Mouse (Mus musculus) hindbrain, embryonic 12.5 days (tissue): ENCODE measurements around the gene Poglut1. TPM values are rescaled to one million over a fixed set of nuclear protein-coding genes. Genes with fewer than 3 reads are reported as not detected.

Source experiments
- ATAC-seq: fragments of 200-750 bp; cut with Nextera tagmentation; 2 replicates; pipeline ENCODE4 v1.8.0; 2017; ENCODE audit warnings: moderate TSS enrichment; ENCODE audit not compliant: low FRiP score
- H3K27ac ChIP-seq: fragments of 300-500 bp; sonication (generic); 2 replicates; pipeline ENCODE4 v1.5.1; 2016; ENCODE audit warnings: mild to moderate bottlenecking
- H3K27me3 ChIP-seq: fragments of 300-500 bp; sonication (generic); 2 replicates; pipeline ENCODE4 v1.6.1; 2016; ENCODE audit warnings: mild to moderate bottlenecking
- H3K36me3 ChIP-seq: fragments of 300-500 bp; sonication (generic); 2 replicates; pipeline ENCODE4 v1.6.1; 2016; ENCODE audit warnings: mild to moderate bottlenecking
- H3K4me1 ChIP-seq: fragments of 300-500 bp; sonication (generic); 2 replicates; pipeline ENCODE4 v1.6.1; 2016
- H3K4me2 ChIP-seq: fragments of 300-500 bp; sonication (generic); replicated peaks from 2 replicates; pipeline ENCODE4 v1.6.1; 2016; ENCODE audit warnings: mild to moderate bottlenecking
- H3K4me3 ChIP-seq: fragments of 300-500 bp; sonication (generic); 2 replicates; pipeline ENCODE4 v1.5.1; 2016; ENCODE audit warnings: mild to moderate bottlenecking
- H3K9ac ChIP-seq: fragments of 300-500 bp; sonication (generic); 2 replicates; pipeline ENCODE4 v1.6.1; 2016; ENCODE audit warnings: mild to moderate bottlenecking, moderate library complexity
- H3K9me3 ChIP-seq: fragments of 300-500 bp; sonication (generic); replicated peaks from 2 replicates; pipeline ENCODE4 v1.6.1; 2016; ENCODE audit warnings: mild to moderate bottlenecking
- WGBS: fragments of 180-500 bp; shearing (Covaris S2); methylation state at CpG from one replicate; pipeline ENCODE4 v1.1.7; 2016; 5-methylcytosine and 5-hydroxymethylcytosine counted together
- polyA plus RNA-seq: library from polyadenylated mRNA; unstranded; fragments of >200 nt; fragmentation: Nextera tagmentation; extraction: Ambion mirVana; gene quantifications from 2 replicates; pipeline ENCODE4 v1.2.1, GENCODE M21; 2016

Gene Poglut1
- polyA plus RNA-seq, 1 experiment from 2014 or later: 76.8 TPM

DNA sequence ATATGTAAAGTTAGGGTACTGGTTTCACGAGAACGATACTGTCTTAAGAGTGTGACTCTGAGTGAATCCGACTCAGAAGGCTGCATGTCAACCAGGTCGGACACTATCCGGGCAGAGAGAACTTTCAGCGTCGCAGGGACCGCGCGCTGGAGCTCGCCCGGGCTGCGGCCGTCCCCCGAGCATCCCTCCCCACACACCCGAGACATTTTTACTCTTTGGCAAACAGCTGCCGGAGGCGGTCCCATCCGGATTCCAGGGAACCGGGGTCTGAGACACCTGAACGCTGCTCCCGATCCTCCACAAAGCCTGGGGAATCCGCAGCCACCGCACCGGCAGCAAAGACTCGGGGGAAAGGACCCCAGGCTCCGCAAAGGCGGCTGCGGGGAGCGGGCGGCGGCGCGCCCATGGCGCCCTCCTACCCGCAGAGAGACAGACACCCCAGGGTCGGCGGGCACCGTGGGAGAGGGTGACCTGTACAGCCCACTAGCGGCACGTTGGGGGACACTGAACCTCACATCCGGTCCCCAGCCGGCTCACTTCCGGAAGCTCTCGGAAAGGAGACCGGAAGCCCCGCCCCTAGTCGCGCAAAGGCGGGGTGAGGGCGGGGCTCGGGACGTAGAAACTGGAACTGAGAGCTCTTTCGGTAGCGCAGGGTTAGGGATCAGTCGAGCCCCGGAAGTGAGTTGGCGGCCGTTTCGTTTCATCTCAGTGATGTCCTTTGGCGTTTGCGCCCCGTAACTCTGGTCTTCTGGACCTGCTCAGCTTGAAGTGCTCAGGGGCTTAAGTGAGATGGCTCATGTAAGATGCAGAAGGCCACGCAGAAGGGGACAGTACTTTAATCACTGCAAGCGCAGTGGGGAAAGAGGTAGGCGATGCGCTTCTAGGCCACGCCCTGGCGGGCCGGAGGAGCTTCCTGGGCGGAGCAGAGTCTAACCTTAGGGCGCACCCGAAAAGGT lies 27.7 kb downstream of the Poglut1 start, which contains the start of gene Timmdc1:
Gene Timmdc1 (minus strand): TSS at position 535 of the 956 bp plus-strand sequence.
- ATAC-seq: peak; percentile 99
- peak within 1 kb of the TSS; percentile 74 for H3K4me3 ChIP-seq
- under 1% methylated on average over 73 of the region's 73 CpGs for WGBS
- H3K9ac ChIP-seq: peak within 1 kb of the TSS; percentile 80
- no peaks in the 10 kb centered on the region for H3K27me3 ChIP-seq
- H3K4me1 ChIP-seq: peaks cover 12% of the 10 kb centered on the region
- peak within 1 kb of the TSS; percentile 96 for H3K27ac ChIP-seq
- peak within 1 kb of the TSS; percentile 61 for H3K4me2 ChIP-seq
- H3K9me3 ChIP-seq: no peaks in the 10 kb centered on the region
- H3K36me3 ChIP-seq: peaks cover 39% of the 10 kb centered on the region

DNA sequence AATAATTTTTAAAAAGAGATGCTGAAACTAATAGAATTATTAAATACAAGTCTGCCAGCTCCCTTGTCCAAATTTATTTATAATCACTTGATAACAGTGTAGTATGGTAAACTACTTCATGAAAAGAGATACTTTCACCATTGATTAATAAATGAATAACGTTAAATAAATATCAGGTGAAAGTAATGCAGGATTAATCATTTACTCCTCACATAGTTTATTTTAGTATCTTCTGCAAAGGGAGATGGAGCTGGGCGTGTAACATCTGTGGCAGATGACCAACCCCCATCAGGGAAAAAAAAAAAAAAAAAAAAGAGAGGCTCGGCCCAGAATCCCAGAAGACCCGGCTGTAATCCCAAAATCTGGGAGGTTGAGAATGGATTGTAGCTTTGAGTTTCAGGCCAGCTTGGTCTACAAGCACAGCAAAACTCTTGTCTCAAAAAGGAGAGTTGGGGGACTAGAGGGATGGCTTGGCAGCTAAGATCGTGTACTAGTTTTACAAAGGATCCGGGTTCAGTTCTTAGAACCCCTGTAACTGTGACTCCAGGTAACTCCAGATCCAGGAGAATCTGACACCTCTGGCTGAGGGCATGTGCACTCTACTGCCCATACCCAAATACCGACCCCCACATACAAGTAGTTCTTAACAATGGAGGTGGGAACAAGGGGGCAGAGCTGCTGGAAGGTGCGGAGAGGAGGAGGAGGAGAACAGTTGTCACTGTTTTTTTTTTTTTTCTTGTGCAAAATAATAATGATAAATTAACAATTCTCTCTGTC lies 28.7 kb downstream of the Poglut1 start:
- H3K9ac ChIP-seq: peak overlapping the region; percentile 32; the same call in 1 of the 2 replicates
- 41% methylated on average over 8 of the region's 8 CpGs for WGBS
- no peak for ATAC-seq
- H3K4me2 ChIP-seq: peak overlapping the region; percentile 61
- H3K4me1 ChIP-seq: peaks cover 12% of the 10 kb centered on the region
- H3K27me3 ChIP-seq: no peaks in the 10 kb centered on the region
- peak overlapping the region; percentile 74 for H3K4me3 ChIP-seq
- H3K9me3 ChIP-seq: no peaks in the 10 kb centered on the region
- no peak overlapping the region for H3K27ac ChIP-seq
- H3K36me3 ChIP-seq: peaks cover 38% of the 10 kb centered on the region

DNA sequence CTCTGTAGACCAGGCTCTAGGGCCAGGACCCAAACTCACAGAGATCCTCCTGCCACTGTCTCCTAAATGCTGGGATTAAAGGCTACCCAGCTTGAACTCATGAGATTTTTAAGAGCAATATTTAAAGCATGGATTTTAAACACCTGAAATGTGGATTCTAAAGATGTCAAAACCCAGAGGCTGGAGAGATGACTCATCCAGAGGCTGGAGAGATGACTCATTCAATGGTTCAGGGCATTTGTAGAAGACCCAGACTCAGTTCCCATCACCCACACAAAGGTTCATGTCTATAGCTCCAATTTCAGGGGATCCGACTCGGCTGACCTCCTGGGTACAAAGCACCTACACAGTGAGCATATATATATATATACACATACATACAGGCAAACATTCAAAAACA lies 30.9 kb downstream of the Poglut1 start:
- H3K27ac ChIP-seq: no peak overlapping the region
- ATAC-seq: no peak
- H3K27me3 ChIP-seq: no peaks in the 10 kb centered on the region
- 93% methylated on average over 2 of the region's 2 CpGs for WGBS
- H3K9me3 ChIP-seq: no peaks in the 10 kb centered on the region
- no peak overlapping the region for H3K4me3 ChIP-seq
- H3K36me3 ChIP-seq: peaks cover 30% of the 10 kb centered on the region
- peaks cover 12% of the 10 kb centered on the region for H3K4me1 ChIP-seq
- no peak overlapping the region for H3K9ac ChIP-seq
- H3K4me2 ChIP-seq: no peak overlapping the region

DNA sequence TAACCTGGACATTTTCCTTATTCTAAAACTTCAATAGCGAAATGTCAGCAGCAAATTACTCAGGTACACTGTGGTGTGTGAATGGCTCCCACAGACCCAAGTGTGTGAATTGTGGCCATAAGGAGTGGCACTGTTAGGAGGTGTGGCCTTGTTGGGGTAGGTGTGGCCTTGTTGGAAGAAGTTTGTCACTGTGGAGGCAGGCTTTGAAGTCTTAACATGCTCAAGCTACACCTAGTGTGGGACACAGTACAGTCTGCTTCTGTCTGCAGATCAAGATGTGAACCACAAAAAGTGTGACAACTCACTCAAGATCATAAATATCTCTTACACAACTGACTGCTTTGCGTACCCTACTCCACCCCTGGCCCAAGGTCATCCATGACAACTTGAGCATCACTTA lies 39.2 kb downstream of the Poglut1 start:
- Histone ChIP-seq H3K27ac (no peak overlapping the region), H3K27me3 (no peaks in the 10 kb centered on the region), H3K9me3 (no peaks in the 10 kb centered on the region), H3K9ac (no peak overlapping the region), H3K4me2 (no peak overlapping the region), H3K4me1 (no peaks in the 10 kb centered on the region), H3K4me3 (no peak overlapping the region), H3K36me3 (peaks cover 60% of the 10 kb centered on the region)
- WGBS: 99% methylated on average over 2 of the region's 2 CpGs
- no peak for ATAC-seq

DNA sequence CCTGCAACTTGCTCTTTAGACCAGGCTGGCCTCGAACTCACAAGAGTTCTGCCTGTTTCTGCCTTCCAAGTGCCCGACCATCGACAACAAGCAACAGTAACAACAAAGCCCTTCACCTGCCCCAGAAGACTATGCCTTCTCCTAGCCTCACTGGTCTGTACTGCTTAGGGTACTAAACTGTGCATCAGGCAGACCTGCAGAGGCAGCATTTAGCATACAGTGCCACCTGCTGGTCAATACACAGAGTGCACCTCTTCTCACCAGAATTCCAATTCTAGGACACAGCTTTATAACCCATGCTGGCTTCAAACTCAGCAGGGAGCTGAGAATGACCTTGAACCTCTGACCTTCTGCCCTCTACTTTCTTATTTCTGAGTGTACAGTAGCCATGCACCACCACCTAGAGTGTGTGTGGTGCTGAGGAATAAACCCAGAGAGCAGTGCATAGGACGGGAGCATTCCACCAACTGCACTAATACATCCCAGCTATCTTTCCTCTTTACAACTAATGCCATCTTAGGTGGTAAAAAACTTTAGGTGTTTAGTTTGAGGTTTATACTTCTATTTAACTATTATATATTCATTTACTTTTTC lies 43.9 kb downstream of the Poglut1 start:
- H3K4me1 ChIP-seq: no peaks in the 10 kb centered on the region
- peaks cover 65% of the 10 kb centered on the region for H3K36me3 ChIP-seq
- no peak overlapping the region for H3K27ac ChIP-seq
- no peaks in the 10 kb centered on the region for H3K27me3 ChIP-seq
- WGBS: 76% methylated on average over 4 of the region's 4 CpGs
- no peak overlapping the region for H3K4me3 ChIP-seq
- H3K9me3 ChIP-seq: no peaks in the 10 kb centered on the region
- ATAC-seq: peak; percentile 84
- no peak overlapping the region for H3K9ac ChIP-seq
- H3K4me2 ChIP-seq: no peak overlapping the region

DNA sequence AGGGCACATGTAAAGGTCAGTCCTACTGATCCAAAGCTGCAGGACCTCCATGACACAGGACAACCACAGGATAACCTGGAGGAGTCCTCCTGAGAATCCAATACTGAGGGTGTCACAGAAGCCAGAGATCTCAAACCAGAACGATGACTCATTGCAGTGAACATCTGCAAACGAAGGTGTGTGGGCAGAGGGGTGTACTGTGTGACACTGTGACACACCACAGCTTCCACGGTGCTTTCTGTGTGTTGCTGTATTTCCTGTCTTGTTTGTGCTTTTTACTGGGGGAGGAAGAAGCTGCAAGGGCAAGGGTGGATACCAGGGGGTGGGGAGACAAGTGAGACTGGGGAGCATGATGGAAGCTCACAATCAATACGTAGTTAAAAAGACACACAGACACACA lies 46.5 kb downstream of the Poglut1 start:
- WGBS: 94% methylated on average over 4 of the region's 4 CpGs

DNA sequence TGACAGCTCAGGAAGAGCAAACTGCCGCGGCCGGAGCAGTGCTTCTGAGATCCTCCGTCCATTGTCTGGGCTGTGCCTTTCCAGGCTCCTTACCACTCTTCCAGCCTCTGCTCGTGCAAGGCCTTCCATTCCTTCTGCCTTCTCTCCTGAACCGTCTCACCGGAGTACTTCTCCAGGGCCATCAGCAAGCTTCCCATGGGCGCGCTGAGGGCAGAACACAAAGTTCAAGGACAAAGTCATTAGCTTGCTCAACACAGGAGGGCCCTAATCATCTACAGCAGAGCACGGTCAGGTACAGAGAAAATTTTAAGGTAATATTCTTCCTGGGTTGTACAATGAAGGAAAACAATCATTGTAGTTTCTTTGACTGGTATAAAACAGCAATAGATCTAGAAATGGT lies 47.6 kb downstream of the Poglut1 start:
- no peak for ATAC-seq

More for the DNA sequence above, 46.5 kb downstream of the Poglut1 start:
- Histone ChIP-seq H3K36me3 (peaks cover 70% of the 10 kb centered on the region), H3K4me3 (no peak overlapping the region), H3K27me3 (no peaks in the 10 kb centered on the region), H3K9ac (no peak overlapping the region), H3K4me2 (no peak overlapping the region), H3K27ac (no peak overlapping the region), H3K4me1 (no peaks in the 10 kb centered on the region), H3K9me3 (no peaks in the 10 kb centered on the region)
- ATAC-seq: no peak

DNA sequence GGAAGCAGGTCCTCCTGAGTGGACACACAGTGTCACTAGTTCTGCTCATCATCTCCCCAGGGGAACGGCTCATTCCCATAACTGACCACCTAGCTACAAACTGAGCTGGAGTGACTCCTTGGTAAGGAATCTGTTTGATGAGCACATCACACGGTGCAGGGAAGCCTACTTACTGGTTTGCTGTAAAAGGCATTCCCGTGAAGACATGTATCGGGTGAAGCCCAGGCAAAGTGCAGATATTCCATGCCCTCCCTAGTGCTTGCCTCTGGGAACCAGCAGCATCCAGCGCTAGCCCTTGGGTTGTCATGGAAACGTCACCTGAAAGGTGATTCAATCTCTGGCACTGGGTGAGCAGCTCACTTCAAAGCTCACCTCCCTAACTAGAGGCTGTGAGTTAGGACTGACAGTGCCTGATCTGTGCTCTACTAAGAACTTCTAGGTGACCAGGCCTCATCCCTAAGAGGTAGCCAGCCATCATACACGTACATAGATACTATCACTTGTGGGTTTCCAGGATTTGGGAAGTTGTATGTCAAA lies 53.4 kb downstream of the Poglut1 start:
- 83% methylated on average over 7 of the region's 7 CpGs for WGBS
- no peaks in the 10 kb centered on the region for H3K4me1 ChIP-seq
- no peaks in the 10 kb centered on the region for H3K27me3 ChIP-seq
- H3K4me3 ChIP-seq: no peak overlapping the region
- ATAC-seq: no peak
- no peak overlapping the region for H3K27ac ChIP-seq
- no peaks in the 10 kb centered on the region for H3K9me3 ChIP-seq
- H3K36me3 ChIP-seq: peaks cover 45% of the 10 kb centered on the region
- no peak overlapping the region for H3K4me2 ChIP-seq
- no peak overlapping the region for H3K9ac ChIP-seq

More for the DNA sequence above, 47.6 kb downstream of the Poglut1 start:
- no peaks in the 10 kb centered on the region for H3K4me1 ChIP-seq
- no peaks in the 10 kb centered on the region for H3K9me3 ChIP-seq
- 89% methylated on average over 10 of the region's 10 CpGs for WGBS
- peaks cover 70% of the 10 kb centered on the region for H3K36me3 ChIP-seq
- no peak overlapping the region for H3K4me3 ChIP-seq
- H3K27me3 ChIP-seq: no peaks in the 10 kb centered on the region
- H3K4me2 ChIP-seq: no peak overlapping the region
- H3K9ac ChIP-seq: no peak overlapping the region
- no peak overlapping the region for H3K27ac ChIP-seq

DNA sequence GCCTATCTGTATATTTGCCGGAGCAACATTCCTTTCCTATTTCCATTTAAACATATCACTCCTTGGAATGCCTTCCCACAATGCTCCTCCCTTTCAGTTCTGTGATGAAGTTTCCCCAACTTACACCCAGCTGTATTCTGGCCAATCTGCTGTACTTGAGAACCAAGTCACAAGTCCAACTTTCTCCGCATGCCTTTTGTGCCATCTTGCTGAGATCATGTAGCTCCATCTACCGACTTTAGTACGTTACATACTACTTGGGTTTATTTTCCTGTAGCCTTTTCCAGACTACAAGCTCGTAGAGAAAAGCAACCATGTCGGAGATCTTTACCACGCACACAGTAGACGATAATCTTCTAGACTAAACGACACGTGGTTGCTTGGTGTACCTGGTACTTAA lies 56.2 kb downstream of the Poglut1 start:
- Histone ChIP-seq H3K36me3 (peaks cover 23% of the 10 kb centered on the region), H3K9ac (no peak overlapping the region), H3K9me3 (no peaks in the 10 kb centered on the region), H3K27me3 (no peaks in the 10 kb centered on the region), H3K4me3 (no peak overlapping the region), H3K4me1 (no peaks in the 10 kb centered on the region), H3K27ac (no peak overlapping the region), H3K4me2 (no peak overlapping the region)
- WGBS: 89% methylated on average over 10 of the region's 10 CpGs
- no peak for ATAC-seq

DNA sequence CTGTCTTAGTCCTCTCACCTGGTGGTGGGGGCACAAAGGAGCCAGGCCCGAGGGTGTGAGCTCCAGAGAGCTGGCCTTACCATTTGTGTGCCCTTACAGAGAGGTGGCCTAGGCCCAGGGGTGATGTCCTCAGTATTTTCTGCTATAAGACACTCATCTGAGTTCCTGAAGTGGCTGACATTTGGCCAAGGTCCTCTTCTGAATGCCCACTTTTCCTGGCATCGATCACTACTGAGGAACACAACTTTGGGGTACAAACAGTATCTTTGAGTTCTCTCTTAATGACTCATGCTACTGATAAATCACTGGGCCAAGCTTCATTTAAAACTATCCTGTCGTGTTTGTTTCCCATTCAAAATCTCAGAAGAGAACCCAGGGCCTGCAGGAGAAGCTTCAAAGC lies 57.5 kb downstream of the Poglut1 start:
- 86% methylated on average over 3 of the region's 3 CpGs for WGBS
- no peaks in the 10 kb centered on the region for H3K4me1 ChIP-seq
- H3K27ac ChIP-seq: no peak overlapping the region
- H3K4me3 ChIP-seq: no peak overlapping the region
- peaks cover 12% of the 10 kb centered on the region for H3K36me3 ChIP-seq
- H3K4me2 ChIP-seq: no peak overlapping the region
- no peak overlapping the region for H3K9ac ChIP-seq
- H3K27me3 ChIP-seq: no peaks in the 10 kb centered on the region
- ATAC-seq: no peak
- no peaks in the 10 kb centered on the region for H3K9me3 ChIP-seq

DNA sequence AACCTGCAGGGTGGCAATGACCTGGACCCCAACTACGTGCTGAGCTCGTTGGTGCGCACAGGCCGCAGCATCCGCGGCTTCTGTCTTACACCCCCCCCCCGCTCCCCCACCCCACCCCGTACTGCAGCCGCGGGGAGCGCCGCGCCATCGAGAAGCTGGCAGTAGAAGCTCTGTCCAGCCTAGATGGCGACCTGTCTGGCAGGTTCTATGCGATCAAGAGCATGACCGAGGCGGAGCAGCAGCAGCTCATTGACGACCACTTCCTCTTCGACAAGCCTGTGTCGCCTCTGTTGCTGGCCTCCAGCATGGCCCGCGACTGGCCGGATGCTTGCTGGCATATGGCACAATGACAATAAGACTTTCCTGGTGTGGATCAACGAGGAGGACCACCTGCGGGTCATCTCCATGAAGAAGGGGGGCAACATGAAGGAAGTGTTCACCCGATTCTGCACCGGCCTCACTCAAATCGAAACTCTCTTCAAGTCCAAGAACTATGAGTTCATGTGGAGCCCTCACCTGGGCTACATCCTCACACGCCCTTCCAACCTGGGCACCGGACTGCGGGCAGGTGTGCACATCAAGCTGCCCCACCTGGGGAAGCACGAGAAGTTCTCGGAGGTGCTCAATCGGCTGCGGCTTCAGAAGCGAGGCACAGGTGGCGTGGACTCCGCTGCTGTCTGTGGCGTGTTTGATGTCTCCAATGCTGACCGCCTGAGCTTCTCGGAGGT lies 66.3 kb downstream of the Poglut1 start:
- Histone ChIP-seq H3K9me3 (no peaks in the 10 kb centered on the region), H3K4me2 (peak overlapping the region; percentile 56), H3K9ac (peak overlapping the region; percentile 27; the same call in 1 of the 2 replicates), H3K27me3 (peaks cover 20% of the 10 kb centered on the region), H3K4me3 (peak overlapping the region; percentile 33), H3K27ac (no peak overlapping the region), H3K4me1 (peaks cover 6% of the 10 kb centered on the region; the same call in 1 of the 2 replicates), H3K36me3 (no peaks in the 10 kb centered on the region)
- WGBS: 40% methylated on average over 42 of the region's 42 CpGs
- no peak for ATAC-seq
